Mouse (Mus musculus) limb, embryonic 11.5 days (tissue): Measurements from ENCODE around the gene Nfatc3. TPM values are rescaled to one million over a fixed set of nuclear protein-coding genes. Genes with fewer than 3 reads are reported as not detected.

Experiments used
- ATAC-seq: fragments of 200-750 bp; cut with Nextera tagmentation; 2 replicates; pipeline ENCODE4 v1.8.0; 2017; ENCODE audit warnings: low read depth; ENCODE audit not compliant: insufficient number of reproducible peaks, low FRiP score, low TSS enrichment
- DNase-seq: peaks from one replicate; pipeline ENCODE4 v3.0.0-alpha.2; 2015; ENCODE audit warnings: low spot score
- H3K27ac ChIP-seq: fragments of 300-500 bp; sonication (generic); replicated peaks from 2 replicates; pipeline ENCODE4 v1.5.1; 2014; ENCODE audit warnings: low read depth, mild to moderate bottlenecking, low read length
- H3K27me3 ChIP-seq: fragments of 300-500 bp; sonication (generic); 2 replicates; pipeline ENCODE4 v1.6.1; 2014; ENCODE audit warnings: mild to moderate bottlenecking, low read length, mixed read lengths; ENCODE audit not compliant: control insufficient read depth, insufficient read depth
- H3K36me3 ChIP-seq: fragments of 300-500 bp; sonication (generic); 2 replicates; pipeline ENCODE4 v1.6.1; 2014; ENCODE audit warnings: mild to moderate bottlenecking, low read length, moderate library complexity, mixed read lengths; ENCODE audit not compliant: control insufficient read depth, insufficient read depth
- H3K4me1 ChIP-seq: fragments of 300-500 bp; sonication (generic); 2 replicates; pipeline ENCODE4 v1.6.1; 2014; ENCODE audit warnings: low read length, mixed read lengths; ENCODE audit not compliant: control insufficient read depth, insufficient read depth
- H3K4me2 ChIP-seq: fragments of 300-500 bp; sonication (generic); 2 replicates; pipeline ENCODE4 v1.6.1; 2014; ENCODE audit warnings: low read depth, mild to moderate bottlenecking, moderate library complexity; ENCODE audit not compliant: severe bottlenecking
- H3K4me3 ChIP-seq: fragments of 300-500 bp; sonication (generic); 2 replicates; pipeline ENCODE4 v1.5.1; 2014; ENCODE audit warnings: low read depth, low read length
- H3K9ac ChIP-seq: fragments of 300-500 bp; sonication (generic); 2 replicates; pipeline ENCODE4 v1.6.1; 2014; ENCODE audit warnings: mild to moderate bottlenecking, low read length
- H3K9me3 ChIP-seq: fragments of 300-500 bp; sonication (generic); 2 replicates; pipeline ENCODE4 v1.6.1; 2016; ENCODE audit warnings: low read length; ENCODE audit not compliant: control insufficient read depth
- WGBS: fragments of 180-500 bp; shearing (Covaris S2); extraction: QIAGEN DNeasy Blood & Tissue Kit; methylation state at CpG from one replicate; pipeline ENCODE4 v1.1.7; 2014; 5-methylcytosine and 5-hydroxymethylcytosine counted together
- polyA plus RNA-seq: library from polyadenylated mRNA; unstranded; fragments of >200 nt; fragmentation: Nextera tagmentation; extraction: Ambion mirVana; gene quantifications from 2 replicates; pipeline ENCODE4 v1.2.1, GENCODE M21; 2014

Nfatc3 gene
- polyA plus RNA-seq, 1 experiment from 2014 or later = 6.6 TPM

DNA sequence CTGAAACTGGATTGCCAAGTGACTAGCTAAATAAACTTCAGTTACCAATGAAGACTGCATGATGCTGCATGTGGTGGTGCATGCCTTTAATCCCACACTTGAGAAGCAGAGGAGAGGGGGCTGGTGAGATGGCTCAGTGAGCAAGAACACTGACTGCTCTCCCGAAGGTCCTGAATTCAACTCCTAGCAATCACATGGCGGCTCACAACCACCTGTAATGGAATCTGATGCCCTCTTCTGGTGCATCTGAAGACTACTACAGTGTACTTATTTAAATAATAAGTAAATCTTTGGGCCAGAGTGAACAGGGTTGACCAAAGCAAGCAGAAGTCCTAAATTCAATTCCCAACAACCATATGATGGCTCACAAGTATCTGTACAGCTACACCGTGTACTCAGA is 64.8 kb downstream of the Nfatc3 start:
- H3K4me2 ChIP-seq = no peak overlapping the region
- H3K36me3 ChIP-seq = peaks cover 3% of the 10 kb centered on the region; the same call in 1 of the 2 replicates
- DNase-seq = no peak
- H3K9ac ChIP-seq = no peak overlapping the region
- 81% methylated on average over 3 of the region's 3 CpGs for WGBS
- no peak overlapping the region for H3K4me3 ChIP-seq
- H3K9me3 ChIP-seq = no peaks in the 10 kb centered on the region
- H3K27ac ChIP-seq = no peak overlapping the region
- ATAC-seq = no peak
- no peaks in the 10 kb centered on the region for H3K4me1 ChIP-seq
- no peaks in the 10 kb centered on the region for H3K27me3 ChIP-seq

DNA sequence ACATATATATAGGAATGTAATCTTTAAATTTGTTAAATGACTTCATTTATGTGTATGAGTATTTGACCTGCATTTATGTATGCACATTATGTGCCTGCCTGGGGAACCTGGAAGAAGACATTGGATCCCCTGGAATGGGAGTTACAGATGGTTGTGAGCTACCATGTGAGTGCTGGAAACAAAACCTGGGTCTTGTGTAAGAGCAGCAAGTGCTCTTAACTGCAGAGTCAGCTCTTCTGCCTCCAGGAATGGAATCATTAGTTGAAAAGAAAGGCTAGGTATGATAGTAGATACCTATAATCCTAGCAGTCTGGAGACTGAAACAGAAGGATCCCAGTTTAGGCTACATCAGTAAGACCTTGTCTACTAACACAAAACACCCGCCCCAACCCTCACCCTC is 67.4 kb downstream of the Nfatc3 start:
- Histone ChIP-seq H3K4me2 (no peak overlapping the region), H3K9me3 (no peaks in the 10 kb centered on the region), H3K36me3 (peaks cover 6% of the 10 kb centered on the region; the same call in 1 of the 2 replicates), H3K4me3 (no peak overlapping the region), H3K27me3 (no peaks in the 10 kb centered on the region), H3K9ac (no peak overlapping the region), H3K27ac (no peak overlapping the region), H3K4me1 (no peaks in the 10 kb centered on the region)
- 100% methylated on average over 1 of the region's 1 CpGs for WGBS
- no peak for ATAC-seq
- no peak for DNase-seq

- H3K9ac ChIP-seq = no peak overlapping the region
- no peaks in the 10 kb centered on the region for H3K9me3 ChIP-seq
- 80% methylated on average over 3 of the region's 3 CpGs for WGBS
- no peak overlapping the region for H3K27ac ChIP-seq
- H3K4me3 ChIP-seq = no peak overlapping the region
- ATAC-seq (no peak), DNase-seq (no peak)
- no peaks in the 10 kb centered on the region for H3K4me1 ChIP-seq
- H3K27me3 ChIP-seq = no peaks in the 10 kb centered on the region
- H3K36me3 ChIP-seq = peaks cover 6% of the 10 kb centered on the region; the same call in 1 of the 2 replicates
- no peak overlapping the region for H3K4me2 ChIP-seq
These were observed 68.4 kb downstream of the Nfatc3 start for GRCm38 (mm10) chr8:106127054-106127453.

DNA sequence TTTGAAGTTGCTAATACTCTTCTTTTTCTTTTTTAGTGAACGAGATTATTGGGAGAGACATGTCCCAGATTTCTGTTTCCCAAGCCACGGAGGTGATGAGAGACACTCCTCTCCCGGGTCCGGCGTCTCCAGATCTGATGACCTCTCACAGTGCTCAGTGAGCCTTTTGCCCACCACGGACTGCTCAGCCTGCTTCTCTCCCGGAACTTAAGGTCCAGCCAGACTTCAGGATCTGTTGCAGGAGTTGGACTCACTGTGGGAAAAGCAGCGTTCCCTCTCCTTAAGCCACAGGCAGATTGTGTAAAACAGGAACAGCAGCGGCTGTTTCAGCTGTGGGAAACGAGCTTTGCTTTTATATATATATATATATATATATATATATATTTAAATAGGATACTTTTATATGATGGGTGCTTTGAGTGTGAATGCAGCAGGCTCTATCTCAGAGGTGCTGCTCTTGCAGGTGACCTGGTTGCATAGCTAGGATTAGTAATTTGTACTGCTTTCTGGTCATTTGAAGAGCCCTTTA is 69.3 kb downstream of the Nfatc3 start:
- H3K4me2 ChIP-seq = no peak overlapping the region
- no peak overlapping the region for H3K4me3 ChIP-seq
- H3K27ac ChIP-seq = no peak overlapping the region
- H3K36me3 ChIP-seq = peaks cover 6% of the 10 kb centered on the region; the same call in 1 of the 2 replicates
- no peaks in the 10 kb centered on the region for H3K9me3 ChIP-seq
- WGBS = 94% methylated on average over 10 of the region's 10 CpGs
- peaks cover under 1% of the 10 kb centered on the region; the same call in 1 of the 2 replicates for H3K27me3 ChIP-seq
- ATAC-seq = no peak
- no peak overlapping the region for H3K9ac ChIP-seq
- no peaks in the 10 kb centered on the region for H3K4me1 ChIP-seq
- DNase-seq = no peak

DNA sequence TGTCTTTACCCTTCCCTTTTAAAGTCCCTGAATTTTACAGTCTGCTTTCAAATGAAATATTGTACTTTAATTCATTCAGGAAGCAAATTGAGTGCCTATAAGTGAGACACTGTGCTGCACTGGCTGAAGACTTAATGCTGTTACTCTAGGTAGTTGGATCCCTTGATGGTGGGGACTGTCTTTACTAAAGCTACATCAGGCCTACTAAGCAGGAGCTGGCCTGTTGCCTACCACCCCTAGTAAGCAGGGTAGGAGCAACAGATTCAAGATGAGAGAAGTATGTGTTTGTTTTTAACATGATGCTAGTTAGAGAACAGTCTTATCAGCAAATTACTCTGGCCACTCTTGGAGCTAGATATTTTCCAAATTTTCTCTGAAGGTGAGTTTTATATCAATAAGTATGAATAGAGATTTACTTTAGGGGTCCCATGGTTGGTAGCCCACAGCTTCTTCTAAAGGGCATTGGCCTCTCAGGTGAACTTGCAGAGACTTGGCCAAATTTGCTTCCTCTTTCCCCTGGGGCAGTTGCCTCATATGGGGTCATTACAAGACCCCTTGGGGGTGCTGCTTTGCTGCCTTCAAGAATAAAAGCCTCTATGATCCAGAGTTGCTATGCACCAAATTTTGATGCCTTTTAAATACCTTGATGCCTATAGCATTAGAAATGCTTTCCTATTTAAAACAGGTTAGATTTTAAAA is 70.7 kb downstream of the Nfatc3 start:
- Histone ChIP-seq H3K9ac (no peak overlapping the region), H3K9me3 (no peaks in the 10 kb centered on the region), H3K4me1 (no peaks in the 10 kb centered on the region), H3K4me2 (no peak overlapping the region), H3K27ac (no peak overlapping the region), H3K36me3 (peaks cover 6% of the 10 kb centered on the region; the same call in 1 of the 2 replicates), H3K27me3 (peaks cover 14% of the 10 kb centered on the region), H3K4me3 (no peak overlapping the region)
- DNase-seq (no peak), ATAC-seq (no peak)

DNA sequence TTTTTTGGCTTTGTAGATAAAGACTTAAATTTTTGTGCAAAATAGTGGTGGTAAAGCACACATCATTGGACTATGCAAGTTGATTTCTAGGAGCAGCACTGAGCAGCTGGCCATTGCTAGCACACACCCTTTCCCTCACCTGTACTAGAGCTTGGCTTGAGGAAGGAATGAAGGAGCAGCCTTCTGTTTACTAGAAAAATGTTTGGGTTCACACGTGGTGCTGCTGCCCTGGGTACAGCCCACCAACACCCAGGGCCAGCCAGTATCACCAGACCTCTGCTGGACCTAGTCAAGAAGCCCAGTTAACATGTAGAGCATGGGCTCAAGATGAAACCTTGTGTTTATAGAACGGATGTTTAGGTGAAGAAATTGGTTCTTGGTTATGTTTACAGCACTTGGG is 71.4 kb downstream of the Nfatc3 start:
- DNase-seq (no peak), ATAC-seq (no peak)
- no peak overlapping the region for H3K4me2 ChIP-seq
- no peak overlapping the region for H3K9ac ChIP-seq
- H3K4me1 ChIP-seq = no peaks in the 10 kb centered on the region
- no peaks in the 10 kb centered on the region for H3K9me3 ChIP-seq
- H3K27me3 ChIP-seq = peaks cover 20% of the 10 kb centered on the region
- WGBS = 84% methylated on average over 2 of the region's 2 CpGs
- peaks cover 6% of the 10 kb centered on the region; the same call in 1 of the 2 replicates for H3K36me3 ChIP-seq
- H3K27ac ChIP-seq = no peak overlapping the region
- H3K4me3 ChIP-seq = no peak overlapping the region

- H3K9me3 ChIP-seq = no peaks in the 10 kb centered on the region
- H3K4me1 ChIP-seq = no peaks in the 10 kb centered on the region
- ATAC-seq = no peak
- peaks cover 6% of the 10 kb centered on the region; the same call in 1 of the 2 replicates for H3K36me3 ChIP-seq
- no peak overlapping the region for H3K9ac ChIP-seq
- no peak overlapping the region for H3K27ac ChIP-seq
- 85% methylated on average over 2 of the region's 2 CpGs for WGBS
- DNase-seq = no peak
- H3K27me3 ChIP-seq = peaks cover 26% of the 10 kb centered on the region
- no peak overlapping the region for H3K4me2 ChIP-seq
- no peak overlapping the region for H3K4me3 ChIP-seq
These were observed 71.9 kb downstream of the Nfatc3 start for GRCm38 (mm10) chr8:106130505-106130904.

- ATAC-seq (no peak), DNase-seq (no peak)
- Histone ChIP-seq H3K36me3 (peaks cover 6% of the 10 kb centered on the region; the same call in 1 of the 2 replicates), H3K9me3 (no peaks in the 10 kb centered on the region), H3K4me2 (no peak overlapping the region), H3K27me3 (peaks cover 31% of the 10 kb centered on the region), H3K9ac (no peak overlapping the region), H3K4me1 (no peaks in the 10 kb centered on the region), H3K27ac (no peak overlapping the region), H3K4me3 (no peak overlapping the region)
- 91% methylated on average over 4 of the region's 4 CpGs for WGBS
These were observed 72.4 kb downstream of the Nfatc3 start for GRCm38 (mm10) chr8:106131021-106131420.
